Mouse (Mus musculus) megakaryocyte, embryonic 14.5 days (primary cell): ENCODE data around the gene Dcdc2a.

ENCODE experiments used
- FLI1 ChIP-seq: IDR thresholded peaks from 2 replicates; pipeline ENCODE4 v1.6.1; 2012; ENCODE audit warnings: low read length, inconsistent platforms, mixed read lengths
- GATA1 ChIP-seq: IDR thresholded peaks from 3 replicates; pipeline ENCODE4 v1.6.1; 2012; ENCODE audit warnings: mixed read lengths, low read length, inconsistent platforms, borderline replicate concordance

DNA sequence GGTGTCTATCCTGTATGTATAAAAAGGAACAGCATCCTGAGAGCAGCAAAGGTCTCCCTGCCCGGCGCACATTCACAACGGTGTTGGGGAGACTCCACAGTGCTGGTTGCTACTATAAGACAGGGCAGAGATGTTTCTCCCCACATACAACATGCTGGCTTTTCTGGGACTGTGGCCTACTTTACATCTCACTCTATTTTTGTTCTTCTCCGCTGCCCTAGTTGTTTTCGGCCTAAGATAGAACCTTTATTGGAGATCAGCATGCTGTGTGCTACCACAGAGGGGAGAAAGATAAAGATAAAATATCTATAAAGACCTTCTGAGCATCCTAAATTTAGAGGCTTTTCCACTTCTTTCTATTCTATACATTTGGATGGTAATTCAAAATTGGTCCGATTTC, 72.0 kb downstream of the Dcdc2a start:
- TF ChIP-seq GATA1 (no peak), FLI1 (no peak)
